Mouse (Mus musculus) frontal cortex, adult (tissue): ENCODE measurements around the gene Kank4.
"Not testable (repeated sequence)": the region's sequence is repeated elsewhere in the genome, so short reads cannot be mapped to it uniquely, and the experiment has no call there.

Experiments
- ATAC-seq: cut with Nextera tagmentation; 2 replicates; pipeline ENCODE4 v1.9.2; 2017; ENCODE audit warnings: mild to moderate bottlenecking, moderate library complexity, mixed read lengths; ENCODE audit not compliant: low TSS enrichment

Kank4 gene

DNA sequence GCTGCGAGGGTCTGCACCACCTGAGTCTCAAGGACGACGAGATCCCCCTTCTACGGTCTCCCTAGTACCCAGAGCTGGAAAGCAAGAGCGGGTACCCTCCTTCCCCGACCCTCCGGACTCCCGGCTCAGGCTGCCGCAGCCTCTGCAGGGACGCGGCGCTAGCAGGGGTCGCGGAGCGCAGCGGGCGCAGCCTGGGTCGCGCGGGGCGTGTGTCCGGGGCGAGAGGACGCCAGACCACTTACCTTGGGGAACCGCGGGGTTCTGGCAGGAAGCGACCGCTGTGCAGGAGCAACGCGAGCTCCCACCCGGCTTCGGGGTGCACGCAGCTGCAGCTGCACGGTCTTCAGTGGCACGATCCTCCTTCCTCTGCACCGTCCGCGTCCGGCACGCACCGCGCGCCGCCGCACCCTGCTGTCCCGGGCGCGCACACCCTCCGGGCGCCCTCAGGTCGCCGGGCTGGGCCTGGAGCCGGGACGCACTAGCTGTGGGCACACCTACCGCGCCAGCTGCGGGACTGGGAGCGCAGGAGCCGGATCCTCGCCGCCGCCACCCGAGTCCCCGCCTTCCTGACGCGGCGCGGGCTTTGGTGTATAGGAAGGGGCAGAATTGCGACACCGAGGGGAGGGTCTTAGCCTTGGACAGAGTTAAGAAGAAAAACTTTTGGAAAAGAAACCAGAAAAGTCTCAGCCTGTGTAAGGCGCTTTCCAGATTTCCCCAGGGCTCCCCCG, at the start of gene Kank4:
Kank4 (minus strand) TSS at position 354 of the 728 bp plus-strand sequence.
- peak; percentile 76 for ATAC-seq

GRCm38 (mm10) chr4:98865386-98866237, 48.3 kb upstream of the Kank4 start:
- peak; percentile 44; the same call in 1 of the 2 replicates for ATAC-seq

GRCm38 (mm10) chr4:98864546-98864945, 47.2 kb upstream of the Kank4 start:
- no peak for ATAC-seq

- no peak for ATAC-seq
Observed at GRCm38 (mm10) chr4:98864094-98864493, 46.8 kb upstream of the Kank4 start.

DNA sequence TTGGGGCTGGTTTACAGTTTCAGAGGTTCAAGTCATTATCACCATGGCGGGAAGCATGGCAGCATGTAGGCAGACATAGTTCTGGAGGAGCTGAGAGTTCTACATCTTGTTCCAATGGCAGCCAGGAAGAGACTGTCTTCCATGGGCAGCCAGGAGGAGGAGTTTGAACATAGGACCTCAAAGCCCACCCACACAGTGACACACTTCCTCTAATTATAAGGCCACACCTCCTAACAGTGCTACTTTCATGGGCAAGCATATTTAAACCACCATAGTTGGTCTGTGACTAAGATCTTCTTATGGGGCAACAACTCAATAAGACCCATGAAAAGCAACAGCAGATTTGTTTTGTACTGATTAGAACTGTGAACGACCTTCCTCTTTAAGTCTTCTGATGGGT, 46.1 kb upstream of the Kank4 start:
- ATAC-seq: no peak

DNA sequence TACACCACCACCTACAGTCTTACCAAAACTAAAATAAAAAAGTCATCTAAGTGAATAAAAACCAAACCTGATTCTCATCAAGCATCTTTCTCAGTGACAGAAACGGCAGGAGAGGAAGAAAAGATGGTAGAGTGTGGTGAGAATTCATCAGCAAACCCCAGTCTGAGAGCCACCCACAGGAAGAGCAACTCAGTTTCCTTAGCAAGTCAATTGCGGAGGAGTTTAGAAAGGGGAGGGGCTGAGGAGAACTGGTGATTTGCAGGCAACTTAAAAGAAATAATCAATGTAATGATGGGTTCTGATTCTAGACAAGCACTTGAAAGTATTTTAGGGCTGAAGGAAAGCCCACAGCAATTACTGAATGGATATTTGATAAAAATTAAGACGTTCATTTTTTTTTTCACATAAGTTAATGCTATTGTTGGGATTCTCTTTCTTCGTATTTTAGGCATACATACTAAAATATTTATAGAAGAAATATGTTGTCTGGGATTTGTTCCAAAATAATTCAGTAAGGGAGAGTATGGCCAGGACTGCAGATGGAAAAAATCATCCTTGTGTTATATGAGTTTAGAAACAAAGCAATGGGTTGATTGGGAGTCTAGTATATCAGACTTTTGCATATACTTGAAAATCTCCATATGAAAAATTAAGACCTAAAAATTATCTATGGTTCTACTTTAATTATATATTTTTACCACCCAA, 41.0 kb upstream of the Kank4 start:
- peak; percentile 72; the same call in 1 of the 2 replicates for ATAC-seq

DNA sequence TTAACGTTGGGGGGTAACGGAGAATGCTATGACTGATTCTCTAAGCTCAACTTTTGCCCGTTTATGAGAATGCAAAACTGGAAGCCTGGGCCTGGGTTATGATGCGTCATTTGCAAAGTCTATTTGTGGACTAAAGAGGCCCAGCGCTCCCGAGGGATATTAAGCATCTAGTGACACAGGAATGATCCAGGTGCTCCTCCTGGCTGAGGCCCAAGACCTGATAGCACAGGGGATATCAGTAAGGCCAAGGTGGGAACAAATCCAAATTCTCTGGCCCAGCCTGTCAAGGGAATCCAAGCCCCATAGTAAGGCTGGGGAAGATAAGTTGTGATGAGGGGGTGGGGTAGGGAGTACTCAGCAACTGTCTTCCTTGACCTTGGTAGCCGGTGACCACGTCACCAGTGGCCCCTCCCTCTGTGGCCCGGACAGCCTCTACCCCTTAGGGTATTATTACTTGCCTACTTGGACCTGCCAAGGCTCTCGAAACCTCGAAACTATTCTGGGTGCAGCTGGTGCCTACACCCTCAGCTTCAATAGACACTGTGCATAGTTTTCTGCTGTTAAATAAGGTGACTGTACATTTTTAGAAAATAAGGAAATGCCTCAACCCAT, 39.8 kb upstream of the Kank4 start:
- no peak for ATAC-seq

DNA sequence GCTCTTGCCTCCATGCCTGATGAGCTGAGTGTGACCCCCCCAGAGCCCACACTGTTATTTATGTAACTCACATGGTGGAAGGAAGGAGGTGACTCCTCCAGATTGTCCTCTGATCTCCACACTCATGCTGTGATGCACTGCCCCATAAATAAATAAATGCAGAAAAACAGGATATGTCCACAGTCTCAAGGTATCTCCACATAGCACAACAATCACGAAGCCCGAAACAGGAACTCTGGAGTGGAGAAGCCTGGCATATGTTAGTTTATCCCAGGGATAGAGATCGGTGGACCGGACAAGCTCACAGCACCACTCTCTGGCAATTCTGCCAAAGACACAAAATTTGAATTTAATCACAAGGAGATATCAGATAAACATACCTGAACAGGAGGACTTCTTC, 36.6 kb upstream of the Kank4 start:
- no peak for ATAC-seq

GRCm38 (mm10) chr4:98850485-98850884, 33.1 kb upstream of the Kank4 start:
- ATAC-seq: not testable (repeated sequence)

- ATAC-seq: peak; percentile 85
Observed at GRCm38 (mm10) chr4:98847120-98847885, 30.0 kb upstream of the Kank4 start.

- ATAC-seq: no peak
Observed at GRCm38 (mm10) chr4:98846396-98846795, 29.1 kb upstream of the Kank4 start.

DNA sequence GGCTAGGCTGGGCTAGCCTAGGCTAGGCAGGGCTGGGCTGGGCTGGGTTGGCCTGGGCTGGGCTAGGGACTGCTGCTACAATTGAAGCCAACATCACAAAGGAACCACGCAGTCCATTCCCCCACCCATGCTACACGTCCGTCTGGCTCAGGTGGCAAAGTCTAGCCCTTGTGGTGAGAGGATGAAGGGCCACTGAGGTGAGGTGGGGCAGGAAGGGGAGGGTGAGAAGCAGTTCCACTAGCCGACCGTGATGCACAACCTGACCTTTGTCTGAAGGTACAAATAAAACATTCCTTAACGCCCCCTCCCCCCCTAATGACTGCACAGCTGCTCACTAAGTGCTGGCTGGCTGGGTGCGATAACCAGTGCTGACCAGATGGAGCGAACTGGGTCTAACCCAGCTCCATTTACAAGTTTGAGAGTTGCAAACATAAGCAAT, 28.4 kb upstream of the Kank4 start:
- no peak for ATAC-seq

DNA sequence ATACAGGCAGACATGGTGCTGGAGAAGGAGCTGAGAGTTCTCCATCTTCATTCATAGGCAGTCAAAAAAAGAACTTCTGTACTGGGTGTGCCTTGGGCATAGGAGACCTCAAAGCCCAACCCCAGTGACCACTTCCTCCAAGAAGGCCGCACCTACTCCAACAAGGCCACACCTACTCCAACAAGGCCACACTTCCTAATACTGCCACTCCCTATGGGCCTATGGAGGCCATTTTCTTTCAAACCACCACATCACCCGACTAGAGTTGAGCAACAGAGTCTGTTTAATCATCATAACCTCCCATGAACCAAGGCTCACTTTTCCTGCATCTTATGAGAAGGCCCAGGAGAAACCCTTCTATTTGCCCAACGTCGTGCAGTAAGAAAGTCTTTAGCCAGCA, 27.9 kb upstream of the Kank4 start:
- no peak for ATAC-seq

DNA sequence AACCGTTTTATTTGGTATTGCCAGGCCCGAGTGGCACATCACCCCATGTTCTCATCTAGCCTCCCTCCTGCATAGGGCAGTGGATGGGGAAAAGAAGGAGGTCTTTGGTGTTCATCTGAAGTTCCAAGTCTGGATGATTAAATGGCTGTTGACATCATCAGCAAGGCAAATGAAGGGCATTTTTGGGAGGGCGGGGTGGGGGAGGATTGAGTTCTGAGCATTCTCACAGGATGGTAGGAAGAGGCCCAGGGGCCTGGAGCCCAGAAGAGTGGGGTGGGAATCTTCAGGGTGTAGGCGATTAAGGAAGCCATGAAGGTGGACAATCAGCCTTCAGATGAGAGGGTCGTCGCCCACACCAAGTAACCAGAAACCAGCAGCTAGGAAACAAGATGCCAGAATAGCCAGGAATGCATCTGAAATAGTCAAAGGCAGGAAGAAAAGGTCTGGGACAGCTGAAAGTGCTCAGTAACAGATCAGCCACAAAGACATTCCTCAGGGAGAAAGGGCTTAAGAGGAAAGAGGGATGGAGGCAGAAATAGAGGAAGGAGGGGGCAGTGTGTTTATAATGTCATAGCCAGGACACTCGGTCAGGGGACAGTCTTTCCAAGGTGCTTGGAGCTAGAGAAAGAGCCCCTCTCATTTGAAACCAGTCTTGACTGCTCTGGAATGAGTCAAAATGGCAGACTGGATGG, 26.7 kb upstream of the Kank4 start:
- no peak for ATAC-seq

GRCm38 (mm10) chr4:98841251-98841650, 23.9 kb upstream of the Kank4 start:
- not testable (repeated sequence) for ATAC-seq

DNA sequence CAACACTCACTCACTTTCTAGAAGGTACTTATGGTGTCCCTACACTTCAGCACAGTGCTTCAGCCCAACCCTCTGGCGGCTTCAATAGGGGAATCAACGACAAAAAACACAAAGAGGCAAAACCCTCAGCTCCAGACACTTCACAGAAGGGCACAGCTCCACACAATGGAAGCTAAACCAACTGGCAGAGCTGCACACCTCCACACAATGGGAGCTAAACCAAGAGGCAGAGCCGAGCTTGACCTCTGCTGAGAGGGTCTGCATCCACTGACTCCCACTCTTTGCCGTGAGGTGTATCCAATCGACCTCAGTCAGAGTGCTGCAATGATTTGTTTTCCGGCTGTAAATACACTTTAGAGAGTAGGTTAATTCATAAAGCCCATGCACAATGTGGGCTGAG, 23.2 kb upstream of the Kank4 start:
- ATAC-seq: no peak

DNA sequence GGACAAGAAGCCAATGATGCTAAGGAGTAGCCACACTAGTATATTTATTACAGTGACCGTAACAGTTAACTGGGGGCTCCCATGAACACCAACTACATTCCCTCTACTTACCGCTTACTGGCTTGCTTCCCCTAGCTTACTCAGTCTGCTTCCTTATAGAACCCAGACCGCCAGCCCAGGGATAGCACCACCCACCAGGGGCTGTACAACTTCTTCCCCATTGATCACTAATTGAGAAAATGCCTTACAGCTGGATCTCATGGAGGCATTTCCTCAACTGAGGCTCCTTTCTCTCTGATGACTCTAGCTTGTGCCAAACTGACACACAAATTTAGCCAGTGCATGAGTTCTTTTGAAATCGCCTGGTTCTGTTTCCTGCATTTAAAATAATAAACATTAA, 21.6 kb upstream of the Kank4 start:
- no peak for ATAC-seq

DNA sequence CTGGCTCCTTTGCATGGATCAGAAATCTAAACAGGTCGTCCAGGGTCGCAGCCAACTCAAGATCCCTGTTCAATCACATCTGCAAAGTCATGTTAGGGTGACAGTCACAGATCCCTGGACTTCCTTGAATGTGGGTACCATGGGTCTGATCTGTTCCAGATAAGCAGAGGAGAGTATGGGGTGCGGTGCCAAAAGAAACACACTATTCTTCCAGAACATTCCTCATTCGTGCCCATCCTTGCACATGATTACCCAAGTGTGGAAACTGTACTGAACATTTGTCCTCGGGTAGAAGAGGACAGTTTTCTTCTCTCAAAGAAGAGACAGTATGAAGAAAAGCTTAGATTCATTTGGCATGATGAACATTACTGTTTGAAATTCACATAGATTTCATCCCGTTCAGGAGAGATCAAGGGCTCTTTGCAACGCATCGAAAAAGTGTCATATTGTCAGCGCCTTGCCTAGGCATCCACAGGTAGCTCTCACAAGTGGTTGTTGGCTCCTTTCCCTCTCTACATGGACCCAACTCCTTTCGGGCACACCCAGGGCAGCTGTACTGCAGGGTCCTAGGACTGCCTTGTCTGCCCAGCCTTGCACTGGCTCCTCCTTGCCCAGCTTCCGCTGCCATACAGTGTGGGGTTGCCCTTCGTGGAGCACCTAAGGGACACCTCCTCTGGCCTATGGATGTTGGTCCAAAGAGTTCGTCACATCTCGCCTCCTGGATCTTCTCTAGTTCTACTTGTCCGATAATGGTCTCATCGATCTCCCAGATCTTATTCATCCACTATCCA, 20.6 kb upstream of the Kank4 start:
- ATAC-seq: no peak

GRCm38 (mm10) chr4:98836519-98836918, 19.2 kb upstream of the Kank4 start:
- ATAC-seq: no peak

DNA sequence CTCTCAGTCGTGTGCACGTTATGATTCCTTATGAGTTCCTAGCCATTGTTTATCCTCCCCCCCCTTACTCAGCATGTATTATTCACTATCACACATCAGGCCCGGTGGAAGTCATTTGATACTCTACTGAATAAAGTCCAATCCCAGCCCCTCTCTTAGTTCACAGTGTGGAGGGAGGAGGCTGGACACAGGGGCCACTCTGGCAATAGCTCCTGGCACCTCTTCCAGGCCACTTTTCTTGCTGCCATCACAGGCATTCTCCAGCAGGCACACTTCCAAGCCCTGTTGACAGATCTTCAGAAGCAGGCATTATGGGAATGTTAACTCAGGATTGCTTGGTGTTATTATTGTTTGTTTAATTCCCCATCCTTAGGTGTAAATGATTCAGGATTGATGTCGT, 17.4 kb upstream of the Kank4 start:
- ATAC-seq: no peak
